Mouse (Mus musculus) liver, embryonic 14.5 days (tissue): ENCODE measurements around the gene Cebpa.

Experiments
- CTCF ChIP-seq: IDR thresholded peaks from 2 replicates; pipeline ENCODE4 v1.5.1; 2016; ENCODE audit warnings: antibody characterized with exemption, low read depth, control low read depth
- EP300 ChIP-seq: IDR thresholded peaks from 2 replicates; pipeline ENCODE4 v1.6.1; 2016; ENCODE audit warnings: antibody characterized with exemption, low read depth

- no peak for TF ChIP-seq CTCF
- no peak for TF ChIP-seq EP300
These were observed 38.2 kb upstream of the Cebpa start for GRCm38 (mm10) chr7:35080843-35081338.
